13 mouse cellular contexts compared by ENCODE assay signal in genomic region chr11:24096483-24096882, GRCm38 (mm10). TPM values are rescaled to one million over a fixed set of nuclear protein-coding genes. Genes with fewer than 3 reads are reported as not detected.
DNase-seq lines count a peak whose midpoint lies in the region; ATAC-seq and TF ChIP-seq lines count a peak whose summit lies in the region.
"Had no signal": no experiment of that assay in that cellular context is flagged by ENCODE, and none has a peak within 500 bp of the region (broad histone marks: within the 10 kb centered on the region; RNA-seq: fewer than 3 reads in every experiment).

No protein-coding gene starts in this region.

- TF ChIP-seq CTCF in liver, postnatal 0 days (IDR thresholded peaks at IDR 0.05; ENCODE audit: low read depth), result no peak
- no peak for TF ChIP-seq CTCF in olfactory bulb, adult 2 months (IDR thresholded peaks at IDR 0.05; ENCODE audit: insufficient read depth, low read depth, low read length)

- no peak for TF ChIP-seq POLR2A in limb, embryonic 14.5 days (IDR thresholded peaks at IDR 0.05; ENCODE audit: borderline replicate concordance, extremely low read depth, insufficient read depth, insufficient read length)
- TF ChIP-seq POLR2A in olfactory bulb, adult 2 months (IDR thresholded peaks at IDR 0.05; ENCODE audit: insufficient read depth, low read depth, low read length), result no peak

- H3K4me1 ChIP-seq in liver, embryonic 15.5 days (replicated peaks), result peaks cover 82% of the 10 kb centered on the region
- peaks cover 12% of the 10 kb centered on the region for H3K4me1 ChIP-seq in liver, postnatal 0 days (ENCODE audit: insufficient read depth)
- H3K4me1 ChIP-seq in forebrain, embryonic 15.5 days, result peaks cover 93% of the 10 kb centered on the region
- H3K4me1 ChIP-seq in limb, embryonic 14.5 days (ENCODE audit: control insufficient read depth, insufficient read depth, low read length), result peaks cover 81% of the 10 kb centered on the region
- H3K4me1 ChIP-seq in olfactory bulb, adult 2 months (ENCODE audit: control insufficient read depth, insufficient read depth, low read length), result peaks cover 38% of the 10 kb centered on the region

- H3K27ac ChIP-seq in liver, embryonic 15.5 days (replicated peaks), result 0 out of 2 replicates have a peak overlapping the region, but pooled peaks have one; percentile 30
- no peak overlapping the region for H3K27ac ChIP-seq in liver, postnatal 0 days (ENCODE audit: low read depth)
- H3K27ac ChIP-seq in forebrain, embryonic 15.5 days (replicated peaks), result peak overlapping the region; percentile 95
- H3K27ac ChIP-seq in limb, embryonic 14.5 days (replicated peaks; ENCODE audit: low read depth, low read length), result 0 out of 2 replicates have a peak overlapping the region, but pooled peaks have one; percentile 9
- peak overlapping the region; percentile 77 for H3K27ac ChIP-seq in olfactory bulb, adult 2 months (ENCODE audit: insufficient read depth, low read depth, low read length)

- H3K4me3 ChIP-seq in liver, embryonic 15.5 days (replicated peaks), result no peak overlapping the region
- H3K4me3 ChIP-seq in liver, postnatal 0 days (ENCODE audit: low read depth, low read length), result no peak overlapping the region
- H3K4me3 ChIP-seq in forebrain, embryonic 15.5 days, result peak overlapping the region; percentile 14; the same call in 1 of the 2 replicates
- no peak overlapping the region; the same call in 1 of the 2 replicates for H3K4me3 ChIP-seq in limb, embryonic 14.5 days (replicated peaks; ENCODE audit: low read length)
- H3K4me3 ChIP-seq in olfactory bulb, adult 2 months (ENCODE audit: insufficient read depth, low read depth, low read length), result peak overlapping the region; percentile 16; the same call in 1 of the 2 replicates
- H3K4me3 ChIP-seq: erythroblast, embryonic 14.5 days had no signal

- no peaks in the 10 kb centered on the region for H3K9me3 ChIP-seq in liver, embryonic 15.5 days (replicated peaks)
- no peaks in the 10 kb centered on the region for H3K9me3 ChIP-seq in liver, postnatal 0 days (ENCODE audit: low read length)
- no peaks in the 10 kb centered on the region for H3K9me3 ChIP-seq in forebrain, embryonic 15.5 days
- H3K9me3 ChIP-seq in limb, embryonic 14.5 days (ENCODE audit: control insufficient read depth, low read length), result no peaks in the 10 kb centered on the region

- no peak for TF ChIP-seq EP300 in liver, postnatal 0 days (IDR thresholded peaks at IDR 0.05; ENCODE audit: low read depth)

- peaks cover 26% of the 10 kb centered on the region for H3K36me3 ChIP-seq in liver, embryonic 15.5 days (replicated peaks)
- H3K36me3 ChIP-seq in liver, postnatal 0 days (replicated peaks; ENCODE audit: insufficient read depth, low read length), result no peaks in the 10 kb centered on the region
- H3K36me3 ChIP-seq in forebrain, embryonic 15.5 days, result no peaks in the 10 kb centered on the region
- H3K36me3 ChIP-seq in limb, embryonic 14.5 days (ENCODE audit: control insufficient read depth, insufficient read depth, low read length), result peaks cover 14% of the 10 kb centered on the region

- no peak overlapping the region for H3K4me2 ChIP-seq in liver, embryonic 15.5 days
- H3K4me2 ChIP-seq in liver, postnatal 0 days (ENCODE audit: low read depth, low read length), result no peak overlapping the region
- H3K4me2 ChIP-seq in forebrain, embryonic 15.5 days (replicated peaks), result peak overlapping the region; percentile 47
- H3K4me2 ChIP-seq in limb, embryonic 14.5 days (replicated peaks; ENCODE audit: low read depth, low read length, severe bottlenecking), result peak overlapping the region; percentile 16; the same call in 1 of the 2 replicates

- WGBS in liver, embryonic 15.5 days (ENCODE audit: insufficient replicate concordance), result 60% methylated on average over 6 of the region's 6 CpGs
- 76% methylated on average over 6 of the region's 6 CpGs for WGBS in liver, postnatal 0 days (ENCODE audit: insufficient replicate concordance)
- 19% methylated on average over 6 of the region's 6 CpGs for WGBS in forebrain, embryonic 15.5 days
- 11% methylated on average over 6 of the region's 6 CpGs for WGBS in limb, embryonic 14.5 days
- WGBS in olfactory bulb, adult 2 months, result 30% methylated on average over 6 of the region's 6 CpGs

- no peak overlapping the region for H3K9ac ChIP-seq in liver, embryonic 15.5 days
- no peak overlapping the region for H3K9ac ChIP-seq in liver, postnatal 0 days (replicated peaks)
- peak overlapping the region; percentile 48 for H3K9ac ChIP-seq in forebrain, embryonic 15.5 days (replicated peaks)
- H3K9ac ChIP-seq in limb, embryonic 14.5 days (ENCODE audit: low read depth, low read length, severe bottlenecking), result no peak overlapping the region

- DNase-seq in liver, postnatal 0 days, result no peak
- DNase-seq in limb, embryonic 14.5 days (ENCODE audit: low spot score), result no peak
- no peak for DNase-seq in left cerebral cortex, adult 11 months (ENCODE audit: low spot score)
- DNase-seq in cerebellum, adult 11 months, result no peak
- DNase-seq: cerebellum, adult 9-11 months; gastrocnemius, postnatal 10 days had no signal

- H3K27me3 ChIP-seq in liver, embryonic 15.5 days, result no peaks in the 10 kb centered on the region
- no peaks in the 10 kb centered on the region for H3K27me3 ChIP-seq in liver, postnatal 0 days (ENCODE audit: insufficient read depth, low read length)
- no peaks in the 10 kb centered on the region for H3K27me3 ChIP-seq in forebrain, embryonic 15.5 days
- H3K27me3 ChIP-seq in limb, embryonic 14.5 days (ENCODE audit: control insufficient read depth, insufficient read depth, low read length), result no peaks in the 10 kb centered on the region

- ATAC-seq in liver, embryonic 15.5 days (ENCODE audit: insufficient read depth), result no peak
- no peak for ATAC-seq in liver, postnatal 0 days
- ATAC-seq in forebrain, embryonic 15.5 days (replicated peaks), result no peak
- ATAC-seq in limb, embryonic 14.5 days (ENCODE audit: low FRiP score, low read depth), result no peak
- ATAC-seq: intestine, embryonic 16.5 days had no signal

RNA-seq across cellular contexts. Expression of gene Bcl11a, which starts 18.6 kb away (rescaled TPM):
- 24.7 and 25.2 TPM in 2 replicates for polyA plus RNA-seq in liver, embryonic 15.5 days (2015; fragmentation: Nextera tagmentation; extraction: Ambion mirVana)
- 6.6 and 10.3 TPM in 2 replicates for polyA plus RNA-seq in liver, postnatal 0 days (2015; fragmentation: Nextera tagmentation; extraction: Ambion mirVana)
- 204 and 215 TPM in 2 replicates for polyA plus RNA-seq in forebrain, embryonic 15.5 days (2015; fragmentation: Nextera tagmentation; extraction: Ambion mirVana)
- polyA plus RNA-seq in limb, embryonic 14.5 days (2012; rRNA removed), result 33.8 and 38.2 TPM in 2 replicates
- 61.7 and 74.9 TPM in 2 replicates for polyA plus RNA-seq in limb, embryonic 14.5 days (2014; fragmentation: Nextera tagmentation; extraction: Ambion mirVana)
- polyA plus RNA-seq in olfactory bulb, adult 2 months (2012; ENCODE audit: insufficient read depth, insufficient read length, low replicate concordance, missing spikeins), result 89.4 TPM in 1 of 2 replicates, not detected in the other

RNA-seq across cellular contexts. Expression of gene A830031A19Rik, which starts 21.6 kb away (rescaled TPM):
- not detected in 2 replicates for polyA plus RNA-seq in liver, embryonic 15.5 days (2015; fragmentation: Nextera tagmentation; extraction: Ambion mirVana)
- not detected in 2 replicates for polyA plus RNA-seq in liver, postnatal 0 days (2015; fragmentation: Nextera tagmentation; extraction: Ambion mirVana)
- 0.26 TPM in 1 of 2 replicates, not detected in the other for polyA plus RNA-seq in forebrain, embryonic 15.5 days (2015; fragmentation: Nextera tagmentation; extraction: Ambion mirVana)
- polyA plus RNA-seq in limb, embryonic 14.5 days (2012; rRNA removed), result 0.19 TPM in 1 of 2 replicates, not detected in the other
- polyA plus RNA-seq in limb, embryonic 14.5 days (2014; fragmentation: Nextera tagmentation; extraction: Ambion mirVana), result not detected in 2 replicates
- not detected in 2 replicates for polyA plus RNA-seq in olfactory bulb, adult 2 months (2012; ENCODE audit: insufficient read depth, insufficient read length, low replicate concordance, missing spikeins)
- polyA plus RNA-seq: erythroblast, embryonic 14.5 days; heart, embryonic 14.5 days; intestine, embryonic 16.5 days; limb, embryonic 11.5 days had no signal

Comparison
In these comparisons a context has a peak if more than half of its experiments do, and no peak if none do; other contexts are left out.
1. H3K4me2 ChIP-seq: peak in forebrain, embryonic 15.5 days (single experiment) and limb, embryonic 14.5 days (single experiment); none in liver, embryonic 15.5 days (single experiment) and liver, postnatal 0 days (single experiment).
2. H3K4me3 ChIP-seq: peak in forebrain, embryonic 15.5 days (single experiment) and olfactory bulb, adult 2 months (single experiment); none in liver, embryonic 15.5 days (single experiment), liver, postnatal 0 days (single experiment) and limb, embryonic 14.5 days (single experiment).